Mouse (Mus musculus) heart, adult 2 months (tissue): Measurements from ENCODE around the gene Rpl13a.

Experiments used
- CTCF ChIP-seq: fragments of 200-600 bp; IDR thresholded peaks from 2 replicates; pipeline ENCODE4 v1.8.1; 2022; ENCODE audit warnings: antibody characterized with exemption, mild to moderate bottlenecking, moderate library complexity
- EP300 ChIP-seq: fragments of 200-500 bp; IDR thresholded peaks from 2 replicates; pipeline ENCODE4 v1.6.1; 2011; ENCODE audit warnings: low read depth, low read length, control low read depth; ENCODE audit not compliant: insufficient read depth
- POLR2A ChIP-seq: fragments of 200-500 bp; IDR thresholded peaks from 2 replicates; pipeline ENCODE4 v1.6.1; 2011; ENCODE audit warnings: mild to moderate bottlenecking, low read depth, low read length, control low read depth; ENCODE audit not compliant: insufficient read depth

DNA sequence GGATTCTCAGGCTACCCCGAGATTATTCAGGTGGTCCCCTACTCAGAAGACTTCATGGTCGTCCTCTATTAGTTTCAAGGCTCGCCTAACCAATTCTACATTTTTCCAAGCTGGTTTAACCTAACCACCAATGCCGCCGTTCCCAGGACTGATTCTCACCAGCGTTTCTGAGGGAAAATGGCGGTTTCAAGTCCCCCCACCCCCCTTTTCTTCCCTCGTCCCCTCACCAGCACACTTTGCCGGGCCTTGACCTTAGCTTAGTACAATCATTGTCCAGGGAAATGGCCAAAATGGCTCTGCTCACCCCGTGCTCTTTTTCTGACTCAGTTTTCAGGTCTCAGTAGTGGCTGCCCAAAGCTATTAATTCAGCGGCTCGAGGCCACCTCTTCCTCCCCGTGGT lies 46.8 kb upstream of the Rpl13a start:
- TF ChIP-seq EP300, result no peak
- no peak for TF ChIP-seq POLR2A
- TF ChIP-seq CTCF, result no peak
